Mouse (Mus musculus) bone marrow macrophage, adult 2 months (primary cell): Measurements from ENCODE around the gene Dlg5.

Experiments
- CTCF ChIP-seq: IDR thresholded peaks from 2 replicates; pipeline ENCODE4 v1.5.1; 2012; ENCODE audit warnings: low read depth, mild to moderate bottlenecking, low read length, moderate library complexity
- POLR2A ChIP-seq: IDR thresholded peaks from 2 replicates; pipeline ENCODE4 v1.6.1; 2012; ENCODE audit warnings: mild to moderate bottlenecking, low read depth, low read length, borderline replicate concordance

DNA sequence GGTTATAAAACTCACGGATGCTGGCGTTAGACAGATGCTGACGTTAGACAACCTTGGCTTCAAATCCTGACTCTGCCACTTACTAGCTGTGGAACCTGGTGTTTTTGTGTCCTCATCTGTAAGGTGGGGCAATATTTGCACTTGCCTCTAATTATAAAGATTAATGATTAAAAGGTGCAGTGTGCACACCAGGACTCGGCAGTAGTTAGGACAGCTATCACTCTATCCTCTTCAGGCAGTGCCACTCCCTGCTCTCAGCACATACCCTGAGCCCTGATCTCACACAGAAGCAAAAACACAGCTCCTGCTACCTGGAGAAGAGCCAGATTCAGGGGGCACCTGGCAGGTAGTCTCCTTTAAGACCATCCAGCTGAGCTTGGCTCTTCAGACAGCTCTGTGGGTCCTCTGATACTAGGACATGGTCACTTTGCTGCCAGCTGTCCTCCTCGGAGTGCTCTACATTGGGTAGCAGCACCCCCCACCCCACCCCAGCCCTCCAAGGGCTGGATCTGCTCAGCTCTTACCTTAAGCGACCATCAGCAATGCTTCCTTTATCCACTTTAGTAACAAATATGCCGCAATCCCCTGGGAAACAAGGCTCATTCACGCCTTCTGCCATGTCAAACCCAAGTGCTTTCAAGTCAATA, 80.9 kb downstream of the Dlg5 start:
- TF ChIP-seq CTCF = no peak
- TF ChIP-seq POLR2A = no peak
